Mouse (Mus musculus): Measurements from ENCODE around the gene Cgref1. TPM values are rescaled to one million over a fixed set of nuclear protein-coding genes. Genes with fewer than 3 reads are reported as not detected.

The Cgref1 gene
- total RNA-seq, 2 experiments from 2014 or later = 15.0 to 16.2 TPM

DNA sequence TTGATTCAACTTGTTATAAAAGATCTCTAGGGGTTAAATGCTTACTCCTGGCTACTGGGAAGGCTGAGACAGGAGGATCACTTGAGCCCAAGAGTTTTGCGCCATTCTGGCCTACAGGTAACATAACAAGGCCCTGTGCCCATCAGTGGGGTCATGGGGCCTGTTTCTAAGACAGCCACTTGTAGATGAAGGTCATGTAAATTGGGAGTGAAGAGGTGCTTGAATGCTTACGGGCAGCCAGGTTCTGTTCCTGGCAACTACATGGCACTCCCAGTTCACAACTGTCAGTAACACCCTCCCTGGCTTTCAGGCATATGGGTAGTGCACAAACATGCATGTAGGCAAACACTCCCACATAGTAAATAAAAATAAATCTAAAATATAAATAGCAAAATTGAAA is 5.5 kb upstream of the Cgref1 start:
- DNase-seq (ENCODE audit: low spot score in 2 of 2) = no peak

DNA sequence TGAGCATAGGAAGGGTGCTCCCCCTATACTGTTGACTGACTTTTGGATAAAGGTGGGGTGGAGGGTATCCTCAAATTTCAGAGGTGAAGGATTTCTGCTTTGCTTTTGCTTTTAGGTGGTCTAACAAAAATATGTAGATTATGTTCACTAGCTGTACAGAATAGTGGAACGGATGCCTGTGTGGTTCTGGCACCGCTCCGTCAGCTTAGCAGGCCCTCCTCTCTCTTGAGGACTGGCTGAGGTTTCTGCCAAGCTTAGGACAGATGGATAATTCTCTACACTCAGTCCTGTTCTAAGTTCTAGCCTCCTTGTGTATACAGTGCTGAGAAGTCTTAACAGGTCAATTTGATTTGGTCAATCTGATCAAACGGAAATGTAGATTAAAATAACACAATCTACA is 5.1 kb upstream of the Cgref1 start:
- no peak for DNase-seq (ENCODE audit: low spot score in 2 of 2)

DNA sequence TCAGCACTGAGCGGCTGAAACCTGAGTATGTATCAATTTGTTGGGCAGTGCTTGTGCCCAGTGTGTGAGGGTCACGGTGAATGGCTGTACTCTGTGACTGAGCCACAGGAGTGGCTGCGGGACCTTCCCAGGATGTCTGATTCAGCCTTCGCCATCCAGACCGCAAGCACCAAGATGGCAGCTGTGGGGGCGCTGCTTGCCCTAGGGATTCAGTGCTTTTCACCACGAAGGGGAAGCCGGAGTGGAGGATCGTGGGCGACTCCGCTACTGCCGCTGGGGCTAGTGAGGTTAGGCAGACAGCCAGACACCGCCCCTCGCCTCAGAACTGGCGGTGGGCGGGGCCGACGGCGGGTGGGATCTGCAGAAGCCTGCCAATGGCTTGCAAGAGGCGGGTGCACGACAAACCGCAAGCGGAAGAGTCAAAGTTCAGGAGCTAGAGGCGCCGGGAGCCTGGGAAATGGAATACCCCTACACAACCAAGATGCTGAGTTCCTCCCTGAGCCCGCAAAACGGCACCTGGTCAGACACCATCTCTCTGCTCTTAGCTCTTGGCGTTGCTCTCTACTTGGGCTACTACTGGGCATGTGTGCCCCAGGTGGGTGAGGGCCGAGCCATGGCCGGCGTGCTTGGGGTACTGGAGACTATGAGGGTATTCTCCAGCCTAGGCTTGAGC is 4.4 kb upstream of the Cgref1 start:
- DNase-seq (ENCODE audit: low spot score in 2 of 2) = peak; percentile 90 to 94

DNA sequence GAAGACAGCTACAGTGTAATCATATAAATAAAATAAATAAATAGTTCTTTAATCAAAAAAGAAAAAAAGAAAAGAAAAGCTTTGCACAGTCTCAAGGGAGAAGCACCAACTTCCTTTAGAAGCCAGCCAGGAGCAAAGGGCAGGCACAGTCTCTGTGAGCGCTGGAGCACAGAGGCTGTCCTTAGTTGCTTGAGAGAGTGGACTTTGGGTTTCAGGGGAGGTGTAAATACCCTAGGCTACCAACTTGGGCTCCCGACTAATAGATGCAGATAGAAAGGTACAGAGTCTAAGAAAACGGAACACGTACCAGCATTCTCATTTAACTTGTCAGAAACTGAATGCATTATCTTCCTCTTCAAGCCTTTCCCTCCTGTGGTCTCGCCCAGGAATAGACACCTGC is 3.2 kb upstream of the Cgref1 start:
- DNase-seq (ENCODE audit: low spot score in 2 of 2) = no peak

DNA sequence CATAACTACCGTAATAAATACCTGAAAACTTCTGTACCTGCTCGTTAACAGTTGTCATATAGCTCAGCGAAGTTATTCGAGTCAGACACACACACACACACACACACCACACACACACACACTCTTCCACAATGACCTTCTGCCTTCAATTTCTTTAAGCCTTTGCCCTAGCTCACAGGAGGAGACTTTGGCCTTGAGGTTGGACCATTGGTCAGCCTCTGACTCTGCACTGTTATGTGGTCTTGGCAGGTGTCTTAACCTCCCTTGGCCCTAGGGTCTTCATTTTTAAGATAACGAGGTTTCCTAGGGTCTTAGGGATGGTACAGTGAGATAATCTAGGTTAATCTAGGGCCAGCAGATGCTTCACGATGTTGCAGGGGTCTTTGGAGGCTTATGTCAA is 1.0 kb downstream of the Cgref1 start:
- no peak for DNase-seq (ENCODE audit: low spot score in 2 of 2)

DNA sequence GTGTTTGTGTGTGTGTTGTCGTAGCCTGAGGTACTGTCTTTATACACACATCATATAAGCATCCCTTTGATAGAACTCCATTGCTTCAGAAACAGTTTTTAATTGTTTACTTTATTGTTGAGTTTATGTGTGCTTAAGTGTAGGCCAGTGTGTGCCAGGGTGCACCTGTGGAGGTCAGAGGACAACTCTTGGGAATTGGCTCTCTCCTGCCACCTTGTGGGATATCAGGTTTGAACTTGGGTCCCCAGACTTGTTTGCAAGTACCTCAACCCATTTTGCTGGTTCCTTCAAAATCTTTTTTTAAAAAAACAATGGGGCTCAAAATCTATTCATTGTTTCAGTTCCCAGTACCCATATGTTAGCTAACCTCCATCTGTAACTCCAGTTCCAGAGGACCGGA is 2.4 kb downstream of the Cgref1 start:
- no peak for DNase-seq (ENCODE audit: low spot score in 2 of 2)

DNA sequence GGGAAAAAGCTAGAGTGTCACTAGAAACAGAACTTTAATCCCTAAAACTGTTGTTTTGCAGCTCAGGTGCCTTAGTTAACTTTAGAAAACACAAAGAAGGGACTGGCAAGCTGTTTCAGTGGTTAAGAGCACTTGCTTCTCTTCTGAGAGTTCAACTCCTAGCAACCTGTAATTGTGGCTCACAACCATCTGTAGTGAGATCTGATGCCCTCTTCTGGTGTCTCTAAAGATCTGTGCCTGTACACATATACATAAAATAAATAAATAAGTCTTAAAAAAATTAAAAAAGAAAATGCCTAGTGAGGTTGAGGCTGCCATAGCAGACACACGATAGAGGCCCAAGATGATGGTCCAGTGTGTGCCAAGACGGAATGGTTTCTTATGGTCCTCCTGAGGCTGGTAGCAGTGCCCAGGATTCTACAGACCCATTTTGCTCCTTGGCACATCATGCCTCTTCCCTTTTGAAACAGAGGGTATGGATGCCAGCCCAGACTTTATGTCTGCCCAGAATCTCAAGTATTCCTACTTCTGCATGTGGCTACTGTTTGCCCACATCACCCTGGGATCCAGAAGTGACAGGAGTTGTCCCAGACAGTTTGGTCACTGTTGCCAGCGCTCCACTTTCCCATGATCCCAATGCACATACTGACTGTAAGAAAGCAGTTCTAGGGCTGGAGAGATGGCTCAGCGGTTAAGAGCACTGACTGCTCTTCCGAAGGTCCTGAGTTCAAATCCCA is 10.5 kb downstream of the Cgref1 start:
- DNase-seq (ENCODE audit: low spot score in 2 of 2) = no peak

DNA sequence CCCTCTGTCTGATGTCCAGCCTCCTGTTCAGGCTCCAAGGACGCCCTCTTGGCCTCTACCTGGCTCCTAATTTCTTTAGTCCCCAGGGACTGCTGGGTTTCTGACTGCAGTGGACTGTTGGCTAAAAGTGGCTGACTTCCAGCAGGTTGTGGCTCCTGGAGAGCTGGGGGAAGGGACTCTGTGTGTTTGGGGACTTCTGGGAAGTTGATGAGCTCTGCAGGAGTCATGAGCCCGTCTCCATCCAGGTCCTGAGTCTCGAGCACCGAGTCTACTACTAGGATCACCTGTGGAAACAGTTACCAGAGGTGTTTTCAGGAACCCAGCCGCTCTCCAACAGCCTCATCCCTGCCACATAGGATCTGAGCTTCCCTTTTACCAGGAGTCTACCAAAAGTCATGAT is 11.7 kb downstream of the Cgref1 start:
- no peak for DNase-seq (ENCODE audit: low spot score in 2 of 2)

DNA sequence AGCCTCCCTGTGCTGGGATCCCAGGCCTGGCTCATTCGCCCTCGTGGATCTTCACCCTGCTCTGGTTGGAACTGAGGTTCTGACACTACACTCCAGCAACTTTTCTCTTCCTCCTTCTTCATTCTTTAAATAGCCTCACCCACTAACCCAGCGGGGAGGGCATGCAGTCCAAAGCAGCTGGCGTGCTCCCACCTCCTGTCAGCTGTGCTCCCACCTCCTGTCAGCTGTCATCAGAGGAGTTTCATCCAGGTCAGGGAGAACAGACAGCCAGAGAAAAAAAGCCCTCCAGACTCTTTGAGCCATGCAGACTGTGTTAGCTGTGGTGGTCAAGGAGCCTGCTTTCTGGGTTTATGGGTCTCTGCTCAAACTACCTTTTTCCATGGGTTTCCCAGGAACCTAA is 14.0 kb downstream of the Cgref1 start:
- no peak for DNase-seq (ENCODE audit: low spot score in 2 of 2)

DNA sequence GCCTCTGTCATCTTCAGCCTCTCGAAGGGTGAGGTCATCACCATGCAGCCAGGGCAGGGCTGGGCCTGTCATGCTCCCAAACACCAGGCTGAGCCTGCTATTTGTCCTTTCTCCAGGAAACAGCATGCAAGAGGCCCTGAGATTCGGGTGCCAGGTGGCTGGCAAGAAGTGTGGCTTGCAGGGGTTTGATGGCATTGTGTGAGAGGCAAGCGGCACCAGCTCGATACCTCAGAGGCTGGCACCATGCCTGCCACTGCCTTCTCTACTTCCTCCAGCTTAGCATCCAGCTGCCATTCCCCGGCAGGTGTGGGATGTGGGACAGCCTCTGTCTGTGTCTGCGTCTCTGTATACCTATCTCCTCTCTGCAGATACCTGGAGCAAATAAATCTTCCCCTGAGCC is 14.5 kb downstream of the Cgref1 start:
- DNase-seq (ENCODE audit: low spot score in 2 of 2) = no peak

DNA sequence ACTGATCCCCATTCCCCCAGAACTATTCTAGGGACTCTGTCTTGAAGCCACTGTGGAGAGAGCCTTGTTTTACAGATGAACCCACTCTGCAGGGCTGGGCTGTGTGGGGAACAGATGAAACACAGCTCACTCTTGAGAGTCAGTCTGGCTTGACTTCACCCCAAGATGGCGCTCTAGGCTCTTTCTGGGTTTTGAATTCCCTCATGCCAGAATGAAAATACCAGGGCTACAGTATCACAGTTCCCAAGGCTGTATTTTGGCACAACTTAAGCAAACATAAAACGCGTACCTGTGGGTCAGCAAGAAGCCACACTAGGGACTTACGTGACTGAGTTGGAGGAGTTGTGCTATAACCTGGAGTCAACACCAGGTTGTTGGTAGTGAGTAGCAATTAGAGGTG is 15.3 kb downstream of the Cgref1 start:
- DNase-seq (ENCODE audit: low spot score in 2 of 2) = peak; percentile 64 to 91

DNA sequence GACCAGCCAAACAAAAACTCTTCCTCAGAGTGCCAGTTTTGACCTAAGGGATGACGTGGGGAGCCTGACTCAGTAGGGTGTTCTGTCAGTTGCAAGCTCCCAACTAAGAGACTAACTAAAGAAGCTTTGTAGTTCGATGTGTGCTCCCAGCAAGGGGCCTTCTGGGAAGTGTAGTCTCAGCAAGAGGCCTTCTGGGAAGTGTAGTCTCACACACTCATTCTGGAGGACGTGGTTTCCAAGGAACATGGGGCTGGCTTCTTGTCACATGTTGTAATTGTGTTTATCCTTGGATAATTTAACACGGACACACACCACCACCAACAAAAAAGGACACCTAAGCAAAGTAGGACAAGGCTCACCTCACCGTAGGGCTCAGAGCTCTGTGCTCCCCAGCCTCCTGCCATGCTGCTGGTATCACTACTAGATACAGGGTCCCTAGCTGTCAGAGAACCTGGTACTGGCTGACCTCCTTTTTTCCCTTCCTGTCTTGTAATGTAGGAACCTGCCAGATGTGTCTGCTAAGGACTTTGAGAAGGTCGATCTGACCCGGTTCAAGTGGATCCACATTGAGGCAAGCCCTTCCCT is 17.4 kb downstream of the Cgref1 start:
- DNase-seq (ENCODE audit: low spot score in 2 of 2) = peak in 1 of 2 experiments; percentile 73

DNA sequence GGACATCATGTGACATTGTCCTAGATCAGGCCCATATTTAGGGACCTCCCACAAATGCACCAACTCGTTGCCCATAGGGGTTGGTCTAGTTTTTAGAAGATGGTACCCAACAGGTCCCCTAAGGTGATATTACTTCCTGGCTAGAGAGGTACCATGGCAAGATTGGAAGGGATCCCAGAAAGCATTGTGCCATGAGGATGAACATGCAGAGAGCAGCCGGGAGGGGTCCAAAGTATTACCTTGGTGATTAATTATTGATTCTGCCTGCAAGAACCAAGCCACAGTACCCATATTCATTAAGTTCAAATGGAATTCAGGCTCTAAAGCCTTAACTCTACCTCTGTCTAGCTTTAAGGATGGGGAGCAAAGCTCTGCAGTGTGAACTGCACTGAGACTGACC is 19.3 kb downstream of the Cgref1 start:
- DNase-seq (ENCODE audit: low spot score in 2 of 2) = no peak

DNA sequence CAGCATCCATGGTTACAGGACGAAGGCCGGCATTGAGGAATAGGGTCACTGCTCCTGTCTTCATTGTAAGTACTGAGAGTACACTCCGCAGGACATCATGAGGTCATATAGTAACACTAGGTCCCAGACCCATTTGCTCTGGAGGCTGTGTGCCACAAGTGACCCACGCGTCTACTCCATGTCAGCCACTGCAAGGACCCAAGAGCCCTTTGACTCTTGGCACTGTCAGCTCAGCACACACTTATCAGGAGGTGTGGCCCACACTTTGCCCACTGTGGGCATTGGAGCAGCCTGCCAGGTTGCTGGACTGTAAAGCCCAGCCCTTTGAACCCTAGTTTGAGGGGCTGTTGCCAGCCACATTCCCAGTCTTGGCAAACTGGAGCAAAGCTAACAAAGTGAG is 20.2 kb downstream of the Cgref1 start:
- DNase-seq (ENCODE audit: low spot score in 2 of 2) = no peak

DNA sequence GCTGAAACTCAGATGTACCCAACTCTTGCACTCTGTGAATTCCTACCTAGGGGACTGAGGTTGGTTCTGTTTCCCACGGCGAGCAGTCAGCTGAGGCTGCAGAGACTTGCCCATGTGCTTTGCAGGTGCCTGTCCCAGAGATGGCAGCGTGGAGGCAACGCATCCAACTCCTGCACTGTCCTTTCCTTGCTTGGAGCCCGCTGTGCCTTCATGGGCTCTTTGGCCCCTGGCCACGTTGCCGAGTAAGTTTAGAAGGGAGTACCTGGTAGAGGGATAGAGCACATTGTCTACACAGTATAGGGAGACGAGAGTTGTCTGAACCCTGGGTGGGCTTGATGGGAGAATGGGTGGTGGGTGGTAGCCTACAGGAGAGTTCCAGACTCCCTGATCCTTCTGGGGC is 20.8 kb downstream of the Cgref1 start:
- no peak for DNase-seq (ENCODE audit: low spot score in 2 of 2)

DNA sequence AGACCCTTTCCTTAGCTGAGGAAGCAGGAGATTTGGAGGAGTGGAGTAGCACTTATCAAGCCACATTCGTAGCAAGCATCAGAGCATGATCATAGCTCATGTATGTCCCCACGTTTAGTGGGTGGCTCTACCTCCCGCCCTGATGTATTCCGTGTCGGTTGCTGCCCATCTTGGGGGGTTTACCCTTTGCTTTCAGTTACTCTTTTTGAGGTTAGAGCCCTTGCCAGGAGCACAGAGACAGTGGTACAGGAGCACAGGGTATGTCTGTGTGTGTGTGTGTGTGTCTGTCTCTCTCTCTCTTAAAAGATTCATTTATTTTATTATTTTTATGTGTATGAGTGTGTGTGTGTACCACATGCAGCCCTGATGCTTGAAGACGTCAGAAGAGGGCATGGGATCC is 22.3 kb downstream of the Cgref1 start:
- DNase-seq (ENCODE audit: low spot score in 2 of 2) = no peak

DNA sequence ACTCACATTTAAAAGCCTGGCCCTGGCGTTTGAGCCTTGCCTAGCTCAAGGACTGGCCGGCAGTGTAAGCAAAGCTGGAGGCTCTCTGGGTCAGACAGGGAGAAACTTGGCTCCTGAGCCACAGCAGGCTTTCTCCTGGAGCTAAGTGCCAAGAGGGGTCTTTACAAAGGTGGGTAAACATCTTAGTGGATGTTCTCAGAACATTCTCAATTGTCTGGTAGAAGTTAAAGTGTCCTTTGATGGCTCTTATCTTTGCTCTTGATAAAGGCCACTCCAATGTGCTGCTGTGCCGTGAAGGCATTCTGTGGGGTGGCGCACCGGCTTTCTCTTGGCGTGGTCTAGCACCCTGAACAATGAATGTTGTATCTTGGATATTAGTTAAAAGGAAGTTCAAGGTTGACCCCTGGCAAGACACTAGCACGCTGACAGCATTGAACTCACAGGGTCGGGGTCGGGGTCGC is 22.8 kb downstream of the Cgref1 start:
- no peak for DNase-seq (ENCODE audit: low spot score in 2 of 2)

DNA sequence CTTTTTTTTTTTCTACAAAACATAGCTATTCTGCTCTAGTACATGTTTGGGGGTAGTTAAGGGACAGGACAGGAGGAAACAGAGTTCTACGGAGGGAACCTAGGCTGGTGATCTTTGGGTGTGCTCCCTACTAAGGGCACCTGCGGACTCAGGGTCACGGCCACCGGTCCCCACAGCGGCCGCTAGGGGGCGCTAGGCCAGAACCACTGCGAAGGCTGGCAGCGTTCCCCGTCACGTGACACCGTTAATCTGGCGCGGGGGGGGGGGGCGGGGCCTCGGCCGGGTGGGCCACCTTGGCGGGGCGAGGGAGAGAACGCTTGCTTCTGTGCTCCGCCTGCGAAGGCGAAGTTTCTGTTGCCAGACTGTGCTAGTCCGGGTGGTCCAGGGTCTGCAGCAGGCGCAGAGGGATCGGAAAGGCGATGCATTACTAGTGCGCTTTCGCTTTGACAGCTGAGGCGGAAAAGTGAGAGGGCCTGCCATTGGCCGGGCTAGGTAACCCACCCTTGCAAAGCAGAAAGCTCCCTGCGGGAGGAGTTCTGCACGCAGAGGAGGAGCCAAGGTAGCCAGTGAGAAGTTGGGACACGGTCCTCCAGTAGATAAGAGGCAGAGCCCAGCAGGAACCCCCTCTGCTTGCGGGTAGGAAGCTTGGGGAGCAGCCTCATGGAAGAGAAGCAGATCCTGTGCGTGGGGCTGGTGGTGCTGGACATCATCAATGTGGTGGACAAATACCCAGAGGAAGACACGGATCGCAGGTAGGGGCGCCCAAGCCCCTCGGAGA is 23.9 kb downstream of the Cgref1 start, which contains the start of gene Khk:
Khk (plus strand) TSS at position 176 of the 778 bp plus-strand sequence.
- DNase-seq (ENCODE audit: low spot score in 2 of 2) = peak; percentile 66 to 91

DNA sequence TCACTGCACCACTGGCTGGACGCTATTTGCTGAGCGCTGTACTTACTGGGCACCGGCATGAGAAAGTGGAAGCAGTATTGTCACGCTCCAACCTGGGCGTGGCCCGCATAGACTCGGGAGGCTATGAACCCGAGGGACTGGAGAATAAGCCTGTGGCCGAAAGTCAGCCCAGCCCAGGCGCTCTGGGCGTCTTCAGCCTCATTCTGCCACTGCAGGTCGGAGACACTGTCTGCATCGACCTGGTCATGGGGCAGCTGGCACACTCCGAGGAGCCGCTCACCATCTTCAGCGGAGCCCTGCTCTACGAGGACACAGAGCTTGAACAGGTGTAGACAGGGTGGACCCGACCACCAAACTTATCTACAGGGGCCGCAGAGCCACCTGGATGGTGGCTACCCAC is 24.8 kb downstream of the Cgref1 start:
- no peak for DNase-seq (ENCODE audit: low spot score in 2 of 2)

DNA sequence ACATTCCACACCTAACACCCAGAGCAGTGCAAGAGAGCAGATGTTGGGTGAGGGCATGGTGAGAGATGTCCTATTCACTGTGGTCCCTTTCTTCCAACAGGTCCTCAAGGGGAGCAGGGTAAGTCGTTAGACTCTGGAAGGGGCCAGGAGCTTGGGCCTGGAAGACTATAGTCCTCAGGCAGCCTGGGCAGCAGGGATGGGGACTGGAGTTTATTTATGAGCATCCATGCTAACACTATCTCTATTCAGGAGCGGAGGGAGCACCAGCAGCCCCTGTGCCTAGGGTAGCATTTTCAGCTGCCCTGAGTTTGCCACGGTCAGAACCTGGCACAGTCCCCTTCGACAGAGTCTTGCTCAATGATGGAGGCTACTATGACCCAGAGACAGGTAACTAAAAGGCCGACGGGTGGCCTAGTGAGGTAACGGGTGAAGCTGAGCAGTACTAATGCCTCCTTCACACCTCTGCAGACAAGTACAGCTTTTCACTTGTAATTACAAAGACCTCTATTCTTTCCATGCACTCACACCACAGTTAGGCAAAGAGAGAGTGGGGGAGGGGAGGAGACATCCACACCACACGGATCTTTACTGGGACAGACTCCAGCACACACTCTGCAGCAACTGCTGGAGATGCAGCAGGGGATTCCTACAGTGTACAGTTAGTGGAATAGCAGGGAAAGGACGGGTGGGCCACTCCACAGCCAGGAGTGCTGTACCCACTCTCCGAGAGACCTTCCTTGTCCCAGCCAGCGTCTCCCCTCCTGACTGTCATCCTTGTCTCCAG is 25.4 kb downstream of the Cgref1 start:
- no peak for DNase-seq (ENCODE audit: low spot score in 2 of 2)

DNA sequence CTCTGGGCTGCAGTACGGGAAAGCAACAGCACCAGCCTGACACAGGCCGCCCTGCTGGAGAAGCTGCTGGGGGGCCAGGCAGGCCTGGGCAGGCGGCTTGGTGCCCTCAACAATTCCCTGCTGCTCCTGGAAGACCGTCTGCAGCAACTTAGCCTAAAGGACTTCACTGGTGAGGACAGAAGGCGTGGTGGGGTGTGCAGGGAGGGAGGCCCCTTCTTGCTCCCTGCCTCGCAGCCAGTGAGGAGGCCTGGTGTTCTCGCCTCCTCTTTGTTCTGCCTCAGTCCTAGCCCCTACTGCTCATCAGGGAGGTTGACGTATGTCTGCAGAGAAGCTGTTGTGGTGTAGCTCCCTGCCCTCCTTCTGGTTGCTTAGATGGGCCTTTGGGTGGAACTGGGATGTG is 26.7 kb downstream of the Cgref1 start:
- DNase-seq (ENCODE audit: low spot score in 2 of 2) = no peak

Measured in layer of hippocampus, adult 18-20 months (tissue).